Mouse (Mus musculus) left cerebral cortex, postnatal 10 days (tissue): Measurements from ENCODE around the gene Spata1. TPM values are rescaled to one million over a fixed set of nuclear protein-coding genes. Genes with fewer than 3 reads are reported as not detected.

Experiments
- DNase-seq, 2 experiments: peaks; one replicate each; pipeline ENCODE4 v3.0.0; 2021 to 2022; ENCODE audit warnings: low spot score in 2 of 2, mixed read lengths in 1 of 2; ENCODE audit errors: extremely low spot score in 1 of 2
- intact Hi-C: fragments of 180-260 bp; cut with DNase I; formaldehyde crosslinking; loops from one replicate; pipeline ENCODE4 v1.15.1; 2025
- total RNA-seq, 2 experiments: library from RNA; stranded (reverse); gene quantifications; 2 replicates each; pipeline ENCODE4 v1.2.3; 2021

The Spata1 gene
- 1 to 10 TPM; 4.6 to 9.0 TPM for total RNA-seq

GRCm38 (mm10) chr3:146499431-146500002 is at the start of gene Spata1, which contains the start of gene Gng5:
Gene Spata1 (minus strand): TSS chr3:146499753.
Gene Gng5 (plus strand): TSS chr3:146499807.
- DNase-seq: peak; percentile 22 to 92
- intact Hi-C loops: loop anchor here (5.0 kb wide), 2 partner anchors 47 to 152 kb away; no protein-coding TSS in a partner anchor

GRCm38 (mm10) chr3:146543632-146544031 is 44.1 kb upstream of the Spata1 start:
- DNase-seq: no peak
- intact Hi-C loops: no loop called here

- DNase-seq: no peak
- intact Hi-C loops: no loop called here
Observed at GRCm38 (mm10) chr3:146540521-146541273, 41.1 kb upstream of the Spata1 start.

- intact Hi-C loops: no loop called here
- no peak for DNase-seq
Observed at GRCm38 (mm10) chr3:146534986-146535385, 35.4 kb upstream of the Spata1 start.

- no peak for DNase-seq
Observed at GRCm38 (mm10) chr3:146528335-146528734, 28.8 kb upstream of the Spata1 start.

GRCm38 (mm10) chr3:146521652-146522020 is 22.1 kb upstream of the Spata1 start:
- intact Hi-C loops: loop anchor here (5.0 kb wide), 1 partner anchor 261 kb away; no protein-coding TSS in a partner anchor

More at GRCm38 (mm10) chr3:146528335-146528734, 28.8 kb upstream of the Spata1 start:
- intact Hi-C loops: no loop called here

GRCm38 (mm10) chr3:146520798-146521651 is 21.5 kb upstream of the Spata1 start, which contains the start of gene Rpf1:
Gene Rpf1 (minus strand): TSS chr3:146521429.
- intact Hi-C loops: loop anchor here (5.0 kb wide), 1 partner anchor 261 kb away; no protein-coding TSS in a partner anchor
- peak; percentile 90 to 93 for DNase-seq

More at GRCm38 (mm10) chr3:146521652-146522020, 22.1 kb upstream of the Spata1 start:
- DNase-seq: no peak

- intact Hi-C loops: loop anchor here (5.0 kb wide), 1 partner anchor 262 kb away; no protein-coding TSS in a partner anchor
- DNase-seq: no peak
Observed at GRCm38 (mm10) chr3:146520226-146520797, 20.8 kb upstream of the Spata1 start.

GRCm38 (mm10) chr3:146506711-146507110 is 7.2 kb upstream of the Spata1 start:
- DNase-seq: no peak
- intact Hi-C loops: no loop called here

- intact Hi-C loops: loop anchor here (5.0 kb wide), 1 partner anchor 49 kb away; no protein-coding TSS in a partner anchor
- no peak for DNase-seq
Observed at GRCm38 (mm10) chr3:146501601-146502123, 2.1 kb upstream of the Spata1 start.

GRCm38 (mm10) chr3:146500810-146501201 is 1.3 kb upstream of the Spata1 start:
- DNase-seq: no peak
- intact Hi-C loops: loop anchor here (5.0 kb wide), 1 partner anchor 49 kb away; no protein-coding TSS in a partner anchor

- peak; percentile 16 to 88 for DNase-seq
- intact Hi-C loops: loop anchor here (5.0 kb wide), 1 partner anchor 48 kb away; no protein-coding TSS in a partner anchor
Observed at GRCm38 (mm10) chr3:146500003-146500809, 653 bp upstream of the Spata1 start.

GRCm38 (mm10) chr3:146498989-146499388 is 564 bp downstream of the Spata1 start:
- intact Hi-C loops: loop anchor here (5.0 kb wide), 1 partner anchor 152 kb away; no protein-coding TSS in a partner anchor
- DNase-seq: no peak

- no peak for DNase-seq
- intact Hi-C loops: loop anchor here (5.0 kb wide), 1 partner anchor 148 kb away; no protein-coding TSS in a partner anchor
Observed at GRCm38 (mm10) chr3:146494941-146495340, 4.6 kb downstream of the Spata1 start.

- intact Hi-C loops: no loop called here
- no peak for DNase-seq
Observed at GRCm38 (mm10) chr3:146486464-146486863, 13.1 kb downstream of the Spata1 start.

- intact Hi-C loops: no loop called here
Observed at GRCm38 (mm10) chr3:146482044-146482443, 17.5 kb downstream of the Spata1 start.

GRCm38 (mm10) chr3:146474428-146474827 is 25.1 kb downstream of the Spata1 start:
- no peak for DNase-seq
- intact Hi-C loops: no loop called here

More at GRCm38 (mm10) chr3:146482044-146482443, 17.5 kb downstream of the Spata1 start:
- DNase-seq: no peak
